Mouse (Mus musculus): Measurements from ENCODE around the gene Calhm6. TPM values are rescaled to one million over a fixed set of nuclear protein-coding genes. Genes with fewer than 3 reads are reported as not detected.

The Calhm6 gene
- polyA plus RNA-seq, 1 experiment = not detected

DNA sequence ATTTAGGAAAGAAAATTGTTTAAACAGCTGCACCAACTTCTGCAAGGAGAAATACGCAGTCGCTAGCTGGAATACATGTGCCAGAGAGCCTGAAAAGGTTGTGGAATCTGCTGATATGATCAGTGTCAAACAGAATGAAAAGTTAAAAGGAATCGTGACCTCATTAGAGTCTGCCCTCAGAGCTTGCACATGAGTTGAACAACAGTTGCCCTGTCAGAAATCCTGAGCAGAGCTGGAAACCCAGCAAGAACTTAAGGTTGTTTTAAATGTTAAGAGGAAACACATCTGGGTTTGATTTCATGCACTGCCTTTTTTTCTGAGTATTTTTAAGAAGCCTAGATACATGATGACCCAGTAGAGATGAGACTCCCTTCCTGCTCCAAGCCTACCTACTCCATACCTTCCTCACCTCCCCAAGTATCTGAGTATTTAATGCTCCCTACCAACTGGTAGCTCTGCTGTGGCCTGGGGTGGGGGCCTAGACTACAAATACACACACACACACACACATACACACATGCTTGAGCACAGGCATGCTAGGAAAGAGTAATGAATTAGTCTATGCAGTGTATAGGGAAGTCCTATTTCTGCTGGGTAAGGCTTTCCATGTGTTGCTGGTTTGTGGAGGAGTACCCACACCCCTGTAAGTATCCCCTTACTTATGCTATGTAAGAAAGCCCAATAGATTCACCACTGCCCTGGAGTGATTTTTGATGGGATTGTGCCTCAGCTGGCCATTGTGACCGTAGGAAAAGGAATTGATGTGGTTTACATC lies 15.6 kb downstream of the Calhm6 start:
- TF ChIP-seq CTCF (IDR thresholded peaks at IDR 0.05; ENCODE audit: borderline replicate concordance, insufficient read depth, low read length) = no peak
- no peak for TF ChIP-seq POLR2A (IDR thresholded peaks at IDR 0.05; ENCODE audit: low read depth, low read length)
- Histone ChIP-seq H3K4me3 (ENCODE audit: insufficient read depth, low read length) (no peak overlapping the region), H3K27ac (ENCODE audit: insufficient read depth, low read length) (peak overlapping the region; percentile 14; the same call in 1 of the 2 replicates), H3K4me1 (ENCODE audit: control insufficient read depth, insufficient read depth, low read length) (no peaks in the 10 kb centered on the region)

DNA sequence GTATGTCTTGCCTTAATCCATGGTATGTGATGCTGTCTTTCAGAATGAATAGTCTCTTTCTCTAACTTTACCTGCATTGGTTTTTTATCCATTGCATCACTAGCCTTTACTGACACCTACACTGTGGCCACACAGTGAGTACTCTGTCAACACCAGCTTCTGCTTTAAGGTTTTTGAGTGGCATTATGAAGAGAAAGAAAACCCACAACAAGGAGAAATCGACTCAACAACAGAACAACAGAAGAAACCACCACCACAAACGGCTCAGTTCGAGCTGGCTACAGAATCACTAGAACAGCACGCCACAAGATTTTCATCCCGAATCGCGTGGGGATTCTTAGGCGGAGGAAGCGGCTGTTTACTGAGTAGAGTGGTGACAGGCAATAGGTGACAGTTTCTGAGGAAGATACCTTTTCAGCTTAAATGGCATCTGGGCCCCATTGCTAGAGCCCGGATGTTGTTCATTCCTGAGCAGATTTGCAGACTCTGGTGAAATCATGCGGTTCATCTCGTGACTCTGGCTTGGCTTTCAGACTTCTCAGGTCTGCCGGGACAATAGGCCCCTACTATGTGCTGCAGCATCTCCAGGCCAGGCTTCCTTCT lies 16.8 kb downstream of the Calhm6 start:
- no peaks in the 10 kb centered on the region for H3K4me1 ChIP-seq (ENCODE audit: control insufficient read depth, insufficient read depth, low read length)
- no peak for TF ChIP-seq CTCF (IDR thresholded peaks at IDR 0.05; ENCODE audit: borderline replicate concordance, insufficient read depth, low read length)
- TF ChIP-seq POLR2A (IDR thresholded peaks at IDR 0.05; ENCODE audit: low read depth, low read length) = no peak
- no peak overlapping the region for H3K4me3 ChIP-seq (ENCODE audit: insufficient read depth, low read length)
- no peak overlapping the region for H3K27ac ChIP-seq (ENCODE audit: insufficient read depth, low read length)

DNA sequence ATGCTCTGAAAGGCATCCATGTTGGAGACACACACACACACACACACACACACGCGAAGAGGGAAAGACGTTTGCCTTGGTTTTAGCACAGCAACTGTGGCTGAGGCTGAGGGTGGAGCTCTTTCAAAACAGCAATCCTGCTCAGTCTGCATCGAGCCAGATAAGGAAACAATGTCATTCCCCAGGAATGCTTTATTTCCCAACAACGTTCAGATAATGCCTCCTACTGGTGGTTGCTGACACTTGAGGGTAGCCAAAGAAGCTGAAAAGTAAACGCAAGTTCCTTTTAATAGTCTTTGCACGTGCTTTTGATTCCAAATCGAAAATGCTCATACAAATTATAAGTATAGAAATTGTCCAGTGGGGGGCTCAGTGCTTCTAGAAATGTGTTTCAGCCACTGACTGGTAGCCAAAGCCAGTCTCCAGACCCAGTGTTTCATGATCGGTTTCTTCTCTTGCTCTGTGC lies 31.3 kb downstream of the Calhm6 start, which contains the start of gene Calhm5:
Gene Calhm5 (minus strand): TSS at position 102 of the 466 bp plus-strand sequence.
- no peak; the same call in 1 of the 2 replicates for TF ChIP-seq CTCF (IDR thresholded peaks at IDR 0.05; ENCODE audit: borderline replicate concordance, insufficient read depth, low read length)
- peak; percentile 67 for TF ChIP-seq POLR2A (IDR thresholded peaks at IDR 0.05; ENCODE audit: low read depth, low read length)
- Histone ChIP-seq H3K4me3 (ENCODE audit: insufficient read depth, low read length) (peak within 1 kb of the TSS; percentile 14; the same call in 1 of the 2 replicates), H3K27ac (ENCODE audit: insufficient read depth, low read length) (peak within 1 kb of the TSS; percentile 38), H3K4me1 (ENCODE audit: control insufficient read depth, insufficient read depth, low read length) (peaks cover 8% of the 10 kb centered on the region)

DNA sequence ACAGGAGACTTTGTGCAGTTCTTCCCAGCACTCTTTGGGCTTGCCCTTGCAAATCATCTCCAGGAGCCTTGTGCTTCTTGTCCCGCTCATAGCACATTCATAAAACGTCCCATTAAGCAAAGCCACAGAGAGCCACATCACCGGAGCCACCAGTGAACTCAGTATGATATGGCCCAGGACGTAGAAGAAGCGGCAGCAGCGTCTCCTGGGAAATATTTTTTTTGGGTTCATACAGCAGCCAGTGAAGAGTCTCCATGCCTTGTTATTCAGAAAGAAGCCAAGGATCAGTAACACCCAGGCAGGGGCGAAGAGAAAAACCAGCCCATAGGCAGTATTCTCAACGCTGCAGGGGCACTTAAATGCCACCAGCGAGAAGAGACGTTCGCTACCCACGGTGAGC lies 31.8 kb downstream of the Calhm6 start:
- Histone ChIP-seq H3K4me3 (ENCODE audit: insufficient read depth, low read length) (peak overlapping the region; percentile 14; the same call in 1 of the 2 replicates), H3K4me1 (ENCODE audit: control insufficient read depth, insufficient read depth, low read length) (peaks cover 8% of the 10 kb centered on the region), H3K27ac (ENCODE audit: insufficient read depth, low read length) (peak overlapping the region; percentile 38)
- no peak for TF ChIP-seq CTCF (IDR thresholded peaks at IDR 0.05; ENCODE audit: borderline replicate concordance, insufficient read depth, low read length)
- TF ChIP-seq POLR2A (IDR thresholded peaks at IDR 0.05; ENCODE audit: low read depth, low read length) = no peak

DNA sequence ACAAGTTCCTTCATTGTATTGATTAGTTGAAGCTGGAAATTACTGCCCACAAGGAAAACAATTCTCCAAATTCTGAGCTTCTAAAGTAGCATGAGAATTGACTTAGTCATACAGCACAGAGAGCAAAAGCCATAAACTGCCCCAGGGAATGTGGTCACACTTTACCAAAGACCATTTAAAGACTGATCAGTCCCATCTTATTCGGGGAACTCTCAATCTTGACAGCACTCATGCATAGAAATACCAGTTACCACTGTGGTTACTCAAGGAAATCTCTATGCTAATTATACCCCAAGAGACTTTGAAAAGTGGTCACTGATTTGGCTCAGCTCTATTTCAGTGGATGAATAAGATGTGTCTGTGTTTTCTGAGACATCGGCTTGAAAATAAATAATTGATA lies 32.6 kb downstream of the Calhm6 start:
- TF ChIP-seq POLR2A (IDR thresholded peaks at IDR 0.05; ENCODE audit: low read depth, low read length) (no peak), CTCF (IDR thresholded peaks at IDR 0.05; ENCODE audit: borderline replicate concordance, insufficient read depth, low read length) (no peak)
- H3K4me1 ChIP-seq (ENCODE audit: control insufficient read depth, insufficient read depth, low read length) = peaks cover 8% of the 10 kb centered on the region
- peak overlapping the region; percentile 38 for H3K27ac ChIP-seq (ENCODE audit: insufficient read depth, low read length)
- no peak overlapping the region for H3K4me3 ChIP-seq (ENCODE audit: insufficient read depth, low read length)

DNA sequence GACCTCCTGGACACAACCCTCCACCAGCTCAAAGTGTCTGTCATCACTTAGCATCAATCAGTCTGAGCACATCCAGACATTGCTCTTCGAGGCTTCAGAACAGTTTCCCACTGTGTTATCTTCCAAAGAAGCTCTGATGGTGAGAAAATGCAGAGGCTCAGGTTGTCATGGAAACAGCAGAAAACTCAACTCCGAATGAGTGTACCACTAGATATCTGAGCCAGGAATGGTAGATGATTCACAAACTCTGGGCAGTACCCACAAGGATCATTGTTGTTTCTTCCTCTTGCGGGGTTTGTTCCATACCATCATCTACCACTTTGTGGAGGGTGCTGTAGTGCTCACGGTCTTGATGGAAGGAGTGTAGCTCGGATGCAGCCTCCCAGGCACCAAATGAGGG lies 35.9 kb downstream of the Calhm6 start:
- Histone ChIP-seq H3K27ac (ENCODE audit: insufficient read depth, low read length) (no peak overlapping the region), H3K4me3 (ENCODE audit: insufficient read depth, low read length) (no peak overlapping the region), H3K4me1 (ENCODE audit: control insufficient read depth, insufficient read depth, low read length) (peaks cover 8% of the 10 kb centered on the region)
- TF ChIP-seq POLR2A (IDR thresholded peaks at IDR 0.05; ENCODE audit: low read depth, low read length) = no peak
- TF ChIP-seq CTCF (IDR thresholded peaks at IDR 0.05; ENCODE audit: borderline replicate concordance, insufficient read depth, low read length) = no peak

DNA sequence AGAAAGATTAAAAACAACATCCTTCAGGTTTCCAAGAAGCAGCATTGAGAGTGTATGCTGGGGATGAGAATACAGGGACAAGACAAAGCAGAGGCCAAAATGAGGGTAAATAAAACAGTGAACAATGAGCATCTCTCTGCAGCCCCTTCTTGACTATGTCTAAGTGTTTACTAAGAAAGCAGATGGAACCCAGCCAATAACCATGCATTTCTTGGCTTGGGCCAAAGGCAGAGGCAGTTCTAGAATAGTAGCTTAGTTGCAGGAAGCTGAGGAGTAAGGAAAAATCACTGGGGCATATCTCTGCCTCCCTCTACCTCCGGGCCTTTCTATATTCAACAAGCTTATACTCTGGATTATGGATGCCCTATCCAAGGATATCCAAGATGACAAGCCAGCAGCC lies 37.3 kb downstream of the Calhm6 start:
- TF ChIP-seq CTCF (IDR thresholded peaks at IDR 0.05; ENCODE audit: borderline replicate concordance, insufficient read depth, low read length) = no peak
- TF ChIP-seq POLR2A (IDR thresholded peaks at IDR 0.05; ENCODE audit: low read depth, low read length) = no peak

DNA sequence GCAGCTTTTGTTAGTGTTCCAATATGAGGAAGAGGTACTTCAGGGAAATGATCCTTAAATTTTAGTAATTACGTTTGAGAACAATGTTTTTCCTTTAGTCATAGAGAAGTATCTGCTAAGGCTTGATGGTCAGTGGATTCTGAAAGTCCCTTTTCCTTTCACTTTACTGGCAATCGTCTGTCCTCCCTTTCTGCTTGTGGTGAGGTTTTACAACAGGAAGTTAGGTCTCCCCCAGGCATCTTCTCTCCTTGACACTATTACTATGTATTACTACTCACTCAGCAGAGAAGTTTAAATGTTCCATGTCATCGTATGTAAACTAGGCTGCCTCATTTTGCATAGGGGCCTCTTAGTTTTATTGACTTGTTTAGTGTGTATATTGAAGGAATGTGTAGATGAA lies 38.3 kb downstream of the Calhm6 start:
- Histone ChIP-seq H3K4me1 (ENCODE audit: control insufficient read depth, insufficient read depth, low read length) (peaks cover 2% of the 10 kb centered on the region; the same call in 1 of the 2 replicates), H3K27ac (ENCODE audit: insufficient read depth, low read length) (peak overlapping the region; percentile 24; the same call in 1 of the 2 replicates), H3K4me3 (ENCODE audit: insufficient read depth, low read length) (no peak overlapping the region)
- TF ChIP-seq CTCF (IDR thresholded peaks at IDR 0.05; ENCODE audit: borderline replicate concordance, insufficient read depth, low read length) (no peak), POLR2A (IDR thresholded peaks at IDR 0.05; ENCODE audit: low read depth, low read length) (no peak)

More for the DNA sequence above, 37.3 kb downstream of the Calhm6 start:
- Histone ChIP-seq H3K4me3 (ENCODE audit: insufficient read depth, low read length) (no peak overlapping the region), H3K27ac (ENCODE audit: insufficient read depth, low read length) (no peak overlapping the region), H3K4me1 (ENCODE audit: control insufficient read depth, insufficient read depth, low read length) (peaks cover 2% of the 10 kb centered on the region; the same call in 1 of the 2 replicates)

DNA sequence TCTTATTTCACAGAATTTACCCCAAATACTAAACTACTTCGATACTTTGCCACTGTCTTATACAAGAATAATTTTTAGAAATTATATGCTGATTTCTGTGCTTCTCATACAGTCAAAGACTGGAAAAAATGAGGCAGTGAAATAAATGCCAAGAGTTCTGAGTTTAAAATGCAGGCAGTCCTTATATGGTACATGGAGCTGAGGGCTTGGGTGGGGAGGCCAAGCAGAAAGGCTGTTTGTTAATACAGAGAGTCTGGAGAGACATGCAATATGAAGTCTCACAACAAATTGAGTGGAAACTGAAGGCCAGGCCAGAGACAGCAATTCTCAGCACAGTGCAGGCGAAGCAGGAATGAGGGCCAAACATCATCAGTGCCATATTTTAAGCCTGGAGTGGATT lies 39.3 kb downstream of the Calhm6 start:
- Histone ChIP-seq H3K4me1 (ENCODE audit: control insufficient read depth, insufficient read depth, low read length) (0 out of 2 replicates have a peak, but pooled peaks cover 2% of the 10 kb centered on the region), H3K27ac (ENCODE audit: insufficient read depth, low read length) (peak overlapping the region; percentile 64; the same call in 1 of the 2 replicates), H3K4me3 (ENCODE audit: insufficient read depth, low read length) (no peak overlapping the region)
- TF ChIP-seq POLR2A (IDR thresholded peaks at IDR 0.05; ENCODE audit: low read depth, low read length) (no peak), CTCF (IDR thresholded peaks at IDR 0.05; ENCODE audit: borderline replicate concordance, insufficient read depth, low read length) (no peak)

DNA sequence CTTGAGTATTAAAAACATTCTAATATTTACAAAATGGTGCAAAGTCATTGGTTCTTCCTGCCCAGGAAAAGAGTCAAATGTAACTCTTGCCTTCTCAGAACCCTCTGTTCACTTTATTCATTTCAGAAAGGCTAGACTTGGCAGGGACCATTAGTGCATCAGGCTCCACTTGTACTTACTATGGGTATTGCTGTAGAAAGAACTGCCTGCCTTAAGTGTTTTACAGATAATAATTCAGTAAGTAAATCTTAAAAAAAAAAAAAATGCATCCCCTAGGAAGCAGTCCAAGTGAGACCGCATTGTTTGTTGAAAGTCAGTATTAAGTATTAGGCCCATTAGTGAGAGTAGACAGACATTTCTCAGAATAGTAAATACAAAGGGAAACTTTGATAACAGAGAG lies 41.3 kb downstream of the Calhm6 start:
- TF ChIP-seq CTCF (IDR thresholded peaks at IDR 0.05; ENCODE audit: borderline replicate concordance, insufficient read depth, low read length) (no peak), POLR2A (IDR thresholded peaks at IDR 0.05; ENCODE audit: low read depth, low read length) (no peak)
- Histone ChIP-seq H3K27ac (ENCODE audit: insufficient read depth, low read length) (peak overlapping the region; percentile 57), H3K4me3 (ENCODE audit: insufficient read depth, low read length) (no peak overlapping the region), H3K4me1 (ENCODE audit: control insufficient read depth, insufficient read depth, low read length) (no peaks in the 10 kb centered on the region)

Other genes with a start within 250 kb of the Calhm6 start
- not detected in 2 replicates for gene Rsph4a, start 222.9 kb downstream of the Calhm6 start, polyA plus RNA-seq (2011; ENCODE audit: insufficient read length, low read depth, missing spikeins)
- 17.6 and 19.6 TPM in 2 replicates for gene Zup1, start 176.7 kb downstream of the Calhm6 start, polyA plus RNA-seq (2011; ENCODE audit: insufficient read length, low read depth, missing spikeins)
- gene Rwdd1, start 108.4 kb downstream of the Calhm6 start, polyA plus RNA-seq (2011; ENCODE audit: insufficient read length, low read depth, missing spikeins) = 72.0 and 98.0 TPM in 2 replicates
- not detected in 2 replicates for gene Trappc3l, start 90.4 kb downstream of the Calhm6 start, polyA plus RNA-seq (2011; ENCODE audit: insufficient read length, low read depth, missing spikeins)
- gene Calhm4, start 83.7 kb downstream of the Calhm6 start, polyA plus RNA-seq (2011; ENCODE audit: insufficient read length, low read depth, missing spikeins) = 0.14 TPM in 1 of 2 replicates, not detected in the other
- 2.0 and 2.7 TPM in 2 replicates for gene Calhm5, start 31.5 kb downstream of the Calhm6 start, polyA plus RNA-seq (2011; ENCODE audit: insufficient read length, low read depth, missing spikeins)
- gene Dse, start 79.7 kb upstream of the Calhm6 start, polyA plus RNA-seq (2011; ENCODE audit: insufficient read length, low read depth, missing spikeins) = 77.3 and 81.1 TPM in 2 replicates
- 51.5 and 62.7 TPM in 2 replicates for gene Tspyl1, start 154.2 kb upstream of the Calhm6 start, polyA plus RNA-seq (2011; ENCODE audit: insufficient read length, low read depth, missing spikeins)
- gene Tspyl4, start 169.5 kb upstream of the Calhm6 start, polyA plus RNA-seq (2011; ENCODE audit: insufficient read length, low read depth, missing spikeins) = 14.6 and 18.7 TPM in 2 replicates

Data from embryonic fibroblast, embryonic 13.5 days (primary cell).